Mouse (Mus musculus) adrenal gland, postnatal 10 days (tissue): ENCODE results near the gene Prkar2a. TPM values are rescaled to one million over a fixed set of nuclear protein-coding genes. Genes with fewer than 3 reads are reported as not detected.
A peak's percentile ranks its signal among the peaks of the same experiment; 100 is the strongest.
"Not testable (repeated sequence)": the region's sequence is repeated elsewhere in the genome, so short reads cannot be mapped to it uniquely, and the experiment has no call there.

Source experiments
- DNase-seq: peaks from one replicate; pipeline ENCODE4 v3.0.0; 2021; ENCODE audit warnings: mixed read lengths
- long read RNA-seq, 2 experiments: library from polyadenylated mRNA; stranded (forward); transcript quantifications; one replicate each; pipeline ENCODE4 v2.0.0; 2021
- total RNA-seq, 2 experiments: library from RNA; stranded (reverse); gene quantifications; 2 replicates each; pipeline ENCODE4 v1.2.3; 2021

Prkar2a gene
- 10 to 100 TPM; 31.3 to 45.1 TPM for total RNA-seq
- long read RNA-seq, experiment 1, full-length matches to known transcripts, result 17 of 28 reads
- long read RNA-seq, experiment 1, partial matches to known transcripts, result 1 of 28 reads
- long read RNA-seq, experiment 1, other reads (novel, unspliced or antisense), result 10 of 28 reads
- long read RNA-seq, experiment 2, full-length matches to known transcripts, result 21 of 29 reads
- long read RNA-seq, experiment 2, partial matches to known transcripts, result 0 of 29 reads
- long read RNA-seq, experiment 2, other reads (novel, unspliced or antisense), result 8 of 29 reads

DNA sequence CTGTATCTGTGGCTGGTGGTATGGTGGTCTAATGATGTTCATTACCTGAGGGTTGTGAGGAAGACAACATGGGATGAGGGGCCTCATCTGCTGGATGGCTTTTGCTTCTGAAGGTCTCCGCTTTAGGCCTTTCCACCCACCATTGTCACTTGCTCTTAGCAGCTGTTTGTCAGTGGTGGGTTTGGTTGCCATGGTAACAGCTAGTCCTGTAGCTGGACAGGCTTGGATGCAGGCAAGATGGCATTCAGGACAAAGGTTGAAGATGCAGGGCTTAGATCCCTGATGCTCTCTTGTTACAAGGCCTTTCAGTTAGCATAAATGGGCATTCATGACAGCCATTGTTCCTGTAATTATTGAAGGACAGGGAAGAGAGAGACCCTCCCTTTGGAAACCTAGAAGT lies at the start of gene Prkar2a:
Gene Prkar2a (plus strand): TSS at position 209 of the 400 bp plus-strand sequence.
- no peak for DNase-seq

DNA sequence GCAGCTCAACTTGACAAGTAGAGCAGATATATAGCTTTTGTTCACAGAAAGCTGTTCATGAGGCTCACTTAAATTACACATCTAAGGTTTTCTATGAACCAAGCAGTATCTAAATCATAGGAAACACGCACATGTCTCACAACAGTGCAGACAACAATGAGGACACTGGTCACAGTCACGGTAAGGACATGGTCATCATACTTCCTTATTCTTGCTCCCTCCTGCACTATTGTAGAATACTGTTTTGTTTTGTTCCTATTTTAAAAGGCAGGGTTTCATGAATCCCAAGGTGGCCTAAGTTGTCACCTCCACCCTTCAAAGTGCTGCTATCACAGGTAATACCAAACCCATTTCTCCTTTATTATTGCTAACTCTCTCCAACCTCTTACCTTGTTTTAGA lies 49.3 kb upstream of the Prkar2a start:
- DNase-seq, result no peak

DNA sequence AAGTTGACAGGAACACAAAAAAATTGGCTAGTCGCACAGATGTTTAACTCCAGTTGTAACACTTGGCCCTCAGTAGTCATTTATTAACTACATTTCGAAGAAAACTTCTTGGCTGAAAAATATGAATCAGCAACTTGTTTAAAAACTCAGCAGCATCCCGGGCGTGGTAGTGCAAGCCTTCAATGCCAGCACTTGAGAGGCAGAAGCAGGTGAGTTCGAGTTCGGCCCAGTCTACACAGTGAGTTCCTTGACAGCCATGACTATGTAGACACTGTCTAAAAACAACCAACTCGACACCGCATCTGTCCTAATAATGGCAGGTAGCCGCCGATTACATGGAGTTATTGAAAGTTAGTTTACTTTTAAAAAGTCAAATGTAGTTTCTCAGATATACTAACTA lies 40.9 kb upstream of the Prkar2a start:
- DNase-seq, result no peak

DNA sequence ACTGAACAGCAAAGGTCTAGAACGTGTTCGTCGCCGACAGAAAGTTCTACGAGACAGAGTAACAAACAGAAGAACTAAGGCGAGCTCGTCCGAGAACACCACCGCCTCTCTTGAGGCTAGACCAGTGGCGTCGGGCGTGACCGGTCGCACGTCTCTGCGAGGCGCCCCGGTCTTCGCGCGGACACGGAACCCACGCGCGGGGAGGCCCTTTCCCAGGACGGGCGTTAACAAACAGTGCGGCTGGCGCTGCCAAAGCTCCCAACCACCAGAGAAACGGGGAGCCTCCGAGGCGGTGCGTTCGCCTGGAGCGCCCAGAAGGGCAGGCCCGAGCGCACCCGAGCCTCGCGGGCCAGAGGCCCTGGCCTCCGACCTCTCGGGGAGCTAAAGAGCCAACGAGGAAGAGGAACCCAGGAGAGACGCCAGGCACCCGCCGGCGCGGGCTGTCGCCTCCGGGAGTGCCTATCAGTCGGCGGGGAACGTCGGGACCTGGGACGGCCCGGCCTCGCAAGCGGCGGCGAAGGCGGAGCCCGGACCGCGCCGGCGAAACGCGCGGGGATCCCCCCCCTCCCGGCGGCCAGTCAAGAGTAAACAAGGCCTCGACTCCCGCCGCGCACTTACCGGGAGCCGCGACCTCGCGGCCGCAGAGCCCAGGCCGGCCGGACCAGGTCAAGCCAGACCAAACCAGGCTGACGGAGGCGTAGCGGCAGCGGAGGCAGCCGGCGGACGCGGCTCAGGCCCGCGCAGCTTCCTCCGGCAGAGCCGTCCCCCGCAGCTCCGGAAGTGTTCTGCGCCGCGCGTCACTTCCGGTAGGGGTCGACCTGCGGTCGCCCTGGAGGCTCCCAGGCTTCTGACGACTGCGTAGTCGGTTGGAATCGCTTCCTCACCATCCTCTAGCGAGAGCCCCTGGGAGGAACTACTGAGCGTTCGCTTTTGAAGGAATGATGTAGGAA lies 40.2 kb upstream of the Prkar2a start, which contains the start of gene Arih2:
Gene Arih2 (minus strand): TSS at position 776 of the 950 bp plus-strand sequence.
- DNase-seq, result peak; percentile 95

DNA sequence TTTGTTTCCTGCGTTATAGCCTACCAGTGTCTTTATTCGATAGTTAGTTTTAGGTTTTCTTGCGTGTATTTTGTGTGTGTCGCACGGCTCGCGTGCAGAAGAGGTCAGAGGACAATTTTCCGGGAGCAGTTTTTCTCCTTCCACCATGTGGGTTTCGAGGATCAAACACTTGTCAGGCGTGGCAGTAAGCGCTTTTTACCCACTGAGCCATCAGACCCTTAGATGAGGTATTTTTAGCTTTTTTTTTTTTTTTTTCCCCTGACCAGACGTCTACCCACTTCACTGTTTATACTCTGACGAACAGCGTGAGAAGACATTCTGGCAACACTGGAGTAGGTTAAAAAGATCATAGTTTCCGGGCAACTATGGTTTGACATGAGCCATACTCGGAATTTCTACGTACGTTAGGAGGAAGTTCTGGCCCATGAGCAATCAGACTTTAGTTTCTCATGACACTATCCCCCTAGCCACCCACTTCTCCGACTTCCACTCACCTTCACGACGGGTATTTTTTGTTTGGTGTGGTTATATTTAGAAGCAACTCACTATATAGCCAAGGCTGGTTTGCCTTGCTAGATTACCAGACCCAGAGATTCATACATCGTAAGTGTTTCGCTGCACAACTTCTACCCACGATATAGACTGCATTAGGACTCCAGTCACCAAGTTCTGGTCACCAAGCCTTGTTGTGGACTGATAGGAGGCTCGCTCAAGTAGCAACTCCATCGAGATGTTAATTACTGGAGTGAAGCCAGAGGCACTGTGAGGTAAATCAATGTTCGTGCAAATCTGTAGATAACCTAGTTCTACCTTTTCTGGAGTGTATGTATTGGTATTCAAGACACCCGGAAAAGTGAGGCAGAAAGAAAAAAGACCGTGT lies 39.3 kb upstream of the Prkar2a start:
- DNase-seq, result no peak

DNA sequence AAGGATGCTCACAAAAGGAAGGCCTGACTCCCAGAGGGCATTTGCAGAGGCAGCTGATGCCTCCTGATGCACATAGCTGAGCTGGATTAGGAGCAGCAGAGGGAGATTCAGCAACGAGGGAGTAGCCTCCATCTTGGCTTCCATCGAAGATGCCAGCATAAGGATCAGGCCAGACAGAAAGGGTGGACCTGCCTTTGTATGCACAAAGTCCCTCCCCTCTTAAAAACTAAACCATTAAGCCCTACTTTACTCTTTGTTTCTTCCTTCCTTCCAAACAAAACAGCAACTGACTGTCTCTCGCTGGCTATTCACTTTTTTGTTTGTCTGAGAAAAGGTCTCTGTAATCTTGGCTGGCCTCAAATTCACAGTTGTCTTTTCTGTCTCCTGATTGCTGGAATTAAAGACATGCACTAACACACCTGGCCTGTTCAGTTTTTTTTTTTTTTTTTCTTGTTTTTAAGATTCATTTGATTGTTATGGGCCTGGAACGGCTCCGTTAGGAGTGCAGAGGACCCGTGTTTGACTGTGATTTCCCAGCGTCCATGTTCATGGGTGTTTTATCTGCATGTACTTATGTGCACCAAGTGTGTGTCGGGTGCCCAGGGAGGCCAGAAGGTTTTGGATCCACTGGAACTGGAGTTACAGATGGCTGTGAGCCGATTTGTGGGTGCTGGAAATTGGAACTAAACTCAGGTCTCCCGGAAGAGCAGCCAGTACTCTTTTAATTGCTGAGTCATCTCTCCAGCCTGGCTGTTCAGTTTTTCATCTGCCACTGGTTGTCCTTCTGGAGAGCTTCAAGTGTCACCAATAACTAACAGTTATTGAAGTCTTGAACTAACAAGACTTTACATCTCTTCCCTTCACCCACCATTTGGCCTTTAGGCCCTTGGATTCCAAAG lies 34.3 kb upstream of the Prkar2a start:
- DNase-seq, result no peak

DNA sequence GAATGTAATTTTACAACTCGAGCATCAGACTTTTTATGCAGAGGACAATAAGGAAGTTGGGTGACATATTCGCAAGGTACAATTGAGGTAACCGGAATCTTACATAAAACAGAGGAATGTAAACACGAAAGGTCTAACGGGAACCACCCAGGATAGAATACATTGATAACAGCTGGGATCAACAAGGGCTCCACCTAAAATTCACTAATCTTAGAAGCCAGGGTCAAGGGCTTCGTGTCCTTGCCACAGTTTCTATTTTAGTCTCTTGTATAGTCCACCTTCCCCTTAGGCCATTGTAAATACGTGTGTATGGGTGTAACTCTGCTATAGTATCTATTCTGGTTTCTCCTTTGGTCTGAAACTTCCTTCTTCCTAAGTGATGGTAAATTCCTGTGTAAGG lies 33.2 kb upstream of the Prkar2a start:
- DNase-seq, result not testable (repeated sequence)

DNA sequence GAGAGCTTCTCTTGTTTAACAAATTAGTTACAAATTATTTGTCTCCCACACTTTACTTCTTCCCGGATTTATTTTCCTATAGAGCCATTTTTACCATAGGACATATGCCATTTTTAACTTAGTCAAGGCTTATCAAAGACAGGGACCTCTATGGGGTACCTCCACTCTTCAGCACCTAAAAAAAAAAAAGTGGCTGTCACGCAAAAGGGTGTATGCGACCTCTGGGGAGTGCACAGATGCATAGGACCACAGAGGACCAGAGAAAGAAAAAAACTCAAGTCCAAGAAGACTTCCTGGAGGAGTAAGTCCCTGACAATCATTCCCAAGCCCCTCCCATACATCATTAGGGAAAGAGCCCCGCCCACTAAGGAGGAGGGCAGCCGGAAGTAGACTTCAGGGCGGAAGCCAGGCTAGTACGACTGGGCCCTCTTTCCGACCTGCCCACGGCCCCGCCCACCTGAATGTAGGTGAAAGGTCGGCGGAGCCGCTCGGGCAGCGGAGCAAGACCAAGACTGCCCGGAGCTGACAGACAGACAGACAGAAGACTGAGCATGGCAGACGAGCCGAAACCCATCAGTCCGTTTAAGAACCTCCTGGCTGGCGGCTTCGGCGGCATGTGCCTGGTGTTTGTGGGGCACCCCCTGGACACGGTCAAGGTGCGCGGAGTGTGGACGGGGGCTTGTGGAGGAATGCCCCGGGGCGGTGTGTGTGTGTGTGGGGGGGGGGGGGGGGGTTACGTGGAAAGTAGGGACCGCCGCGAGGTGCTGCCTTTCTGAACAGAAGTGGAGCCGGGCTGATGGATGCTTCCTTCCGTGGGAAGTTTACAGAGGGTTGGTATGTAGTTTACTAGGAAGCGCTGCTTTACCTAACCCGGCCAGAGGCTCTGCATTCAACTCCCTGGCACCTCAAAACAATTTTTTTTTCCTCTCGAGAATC lies 27.2 kb upstream of the Prkar2a start, which contains the start of gene Slc25a20:
Gene Slc25a20 (plus strand): TSS at position 412 of the 936 bp plus-strand sequence.
- peak; percentile 92 for DNase-seq

DNA sequence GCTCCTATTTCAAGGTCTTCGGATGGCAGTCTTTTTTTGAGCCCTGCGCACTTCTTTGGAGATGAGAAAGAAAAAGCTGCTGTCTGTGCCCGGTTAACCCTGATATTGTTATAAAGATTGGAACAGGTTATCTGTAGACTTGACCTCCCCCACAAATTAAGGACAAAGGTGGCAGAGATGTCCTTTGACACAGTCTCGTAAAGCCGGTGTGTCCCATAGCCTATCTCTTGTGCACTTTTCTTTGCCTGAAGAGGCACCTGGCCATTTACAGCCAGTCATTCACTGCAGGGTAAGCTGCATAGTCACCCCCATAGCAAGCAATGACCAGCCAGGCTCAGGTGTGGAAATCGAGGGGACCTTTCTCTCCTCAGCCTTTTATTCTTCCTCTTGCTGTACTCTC lies 26.5 kb upstream of the Prkar2a start:
- no peak for DNase-seq

DNA sequence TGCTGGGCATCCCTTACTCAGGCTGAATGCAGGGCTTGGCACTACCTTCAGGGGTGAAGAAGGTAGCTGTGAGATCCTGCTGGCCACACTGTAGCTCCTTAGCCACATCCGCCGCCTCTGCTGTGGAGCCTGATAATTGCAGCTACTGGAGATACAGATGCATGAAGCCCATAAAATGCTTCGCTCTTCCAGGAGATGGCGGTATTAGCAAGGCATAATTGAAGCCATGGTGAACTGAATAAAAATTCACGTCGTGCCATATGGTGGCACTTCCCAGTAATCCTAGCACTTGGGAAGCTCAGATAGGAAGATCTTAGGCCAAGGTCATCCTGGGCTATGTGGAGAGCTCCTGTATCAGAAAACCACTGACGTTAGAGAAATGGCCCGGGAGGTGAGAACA lies 19.2 kb upstream of the Prkar2a start:
- no peak for DNase-seq

DNA sequence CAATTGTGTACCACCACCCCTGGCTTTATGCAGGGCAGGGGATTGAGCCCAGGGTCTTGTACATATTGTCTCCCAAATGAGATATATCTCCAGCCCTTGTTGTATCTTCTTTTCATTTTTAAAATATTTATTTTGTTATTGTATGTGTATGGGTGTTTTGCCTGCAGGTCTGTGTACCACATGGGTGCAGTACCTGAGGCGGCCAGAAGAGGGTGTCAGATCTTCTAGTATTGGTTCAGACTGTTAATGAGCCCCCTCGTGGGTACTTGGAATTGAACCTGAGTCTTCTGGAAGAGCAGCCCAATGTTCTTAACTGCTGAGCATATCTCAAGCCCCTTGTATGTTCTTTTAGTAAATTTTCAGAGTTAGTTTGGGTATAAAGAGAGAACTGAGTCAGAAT lies 16.0 kb upstream of the Prkar2a start:
- peak; percentile 28 for DNase-seq

DNA sequence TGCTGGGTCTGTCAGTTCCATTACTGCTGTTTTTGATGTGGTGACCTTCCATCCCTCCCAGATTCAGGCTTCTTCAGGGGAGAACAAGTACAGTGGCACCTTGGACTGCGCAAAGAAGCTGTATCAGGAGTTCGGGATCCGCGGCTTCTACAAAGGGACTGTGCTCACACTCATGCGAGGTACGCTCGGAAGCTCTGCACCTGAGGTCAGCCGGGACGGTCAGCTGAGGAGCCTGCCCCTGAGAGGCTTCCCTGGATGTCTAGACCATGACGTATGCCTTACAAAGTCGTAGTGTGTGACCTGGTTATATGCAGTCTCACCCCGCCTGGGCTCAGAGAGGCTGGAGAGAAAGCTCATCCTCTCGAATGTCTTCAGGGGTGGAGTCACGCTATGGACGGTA lies 9.1 kb upstream of the Prkar2a start:
- DNase-seq, result no peak

DNA sequence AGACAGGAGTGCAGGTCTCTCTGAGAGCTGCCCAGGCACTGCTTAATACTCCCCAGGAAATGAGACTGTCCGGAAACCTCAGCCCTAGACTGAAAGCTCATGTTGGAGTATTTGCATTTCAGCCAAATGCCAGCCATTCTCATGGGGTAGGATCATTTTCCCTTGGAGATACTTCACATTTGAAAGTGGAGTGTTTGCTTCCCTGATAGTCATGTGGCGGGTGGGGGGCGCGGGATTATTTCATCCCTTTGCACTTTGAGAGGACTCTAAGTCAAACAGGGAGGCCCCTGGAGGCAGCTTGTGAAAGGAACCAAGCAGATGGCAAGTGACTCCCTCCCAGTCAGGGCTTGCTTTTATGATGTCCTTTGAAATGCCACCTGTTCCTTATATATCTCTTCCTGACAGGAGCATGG lies 2.6 kb upstream of the Prkar2a start:
- no peak for DNase-seq

DNA sequence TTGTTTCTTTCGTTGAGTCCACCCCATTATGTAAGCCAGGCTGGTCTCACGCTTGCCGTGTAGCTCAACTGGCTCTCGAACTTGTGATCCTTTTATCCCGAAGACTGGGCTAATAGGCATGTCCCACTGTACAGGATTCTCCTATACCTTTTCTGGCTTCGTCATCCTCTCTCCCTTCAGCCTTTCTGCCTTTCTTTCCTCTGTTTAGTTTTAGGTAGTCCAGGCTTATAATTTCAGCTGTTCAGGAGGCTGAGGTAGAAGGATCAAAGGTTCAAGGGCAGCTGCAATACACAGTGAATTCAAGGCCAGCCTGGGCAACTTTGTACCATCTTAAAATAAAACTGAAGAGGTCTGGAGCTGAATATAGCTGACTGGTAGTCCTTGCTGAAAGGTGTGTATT lies 1.9 kb upstream of the Prkar2a start:
- no peak for DNase-seq

DNA sequence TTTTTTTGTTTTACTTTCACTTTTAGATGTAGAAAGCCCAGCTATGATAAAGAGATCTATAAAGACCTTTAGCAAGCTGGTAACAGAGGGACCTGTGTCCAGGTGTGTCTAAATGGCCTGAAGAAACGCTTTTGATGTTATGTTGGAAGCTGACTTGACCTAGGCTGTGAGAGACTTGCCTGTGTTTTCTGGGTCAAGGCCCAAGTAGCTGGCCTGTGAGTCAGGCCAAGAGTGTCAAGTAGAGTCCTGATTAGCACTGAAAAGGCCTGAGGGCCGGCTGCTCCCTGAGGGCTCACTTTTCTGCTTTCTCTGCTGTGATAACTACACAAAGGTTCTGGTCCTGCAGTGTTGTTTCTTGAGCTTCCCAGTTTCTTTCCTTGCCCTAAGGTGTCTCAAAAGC lies 1.4 kb upstream of the Prkar2a start:
- peak; percentile 44 for DNase-seq

DNA sequence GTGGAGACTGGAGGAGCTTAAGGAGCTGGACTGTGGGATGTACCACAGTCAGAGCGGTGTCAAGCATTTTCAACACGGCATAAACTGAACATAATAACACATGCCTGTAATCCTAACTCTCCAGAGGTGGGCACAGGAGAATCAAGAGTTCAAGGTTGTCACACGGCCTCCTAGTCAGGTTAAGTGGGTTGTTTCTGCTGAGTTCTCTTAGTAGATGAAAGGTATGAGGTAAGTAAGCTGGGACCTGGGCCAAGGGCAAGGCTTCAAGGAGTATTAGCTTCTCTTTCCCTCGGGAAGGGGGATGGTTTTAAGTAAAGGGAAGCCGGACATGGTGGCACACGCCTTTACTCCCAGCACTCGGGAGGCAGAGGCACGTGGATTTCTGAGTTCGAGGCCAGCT lies 663 bp upstream of the Prkar2a start:
- peak; percentile 56 for DNase-seq

DNA sequence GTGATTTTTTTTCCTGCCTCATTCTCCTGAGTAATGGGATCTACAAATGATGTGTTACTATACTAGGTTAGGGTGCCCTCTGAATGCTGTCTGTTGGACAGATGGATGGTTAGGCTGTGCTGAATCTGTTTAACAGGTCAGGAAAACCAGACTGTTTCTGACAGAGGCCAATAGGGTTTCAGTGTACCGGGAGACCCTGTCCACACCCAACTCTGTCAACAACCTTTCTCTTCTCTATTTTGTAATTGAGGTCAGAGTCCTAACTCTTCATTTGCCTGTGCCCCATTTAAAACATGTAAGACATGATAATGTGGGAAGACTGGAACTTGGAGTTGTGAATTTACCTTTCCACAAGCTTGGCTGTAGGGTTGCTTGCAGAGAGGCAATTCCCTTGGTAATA lies 879 bp downstream of the Prkar2a start:
- DNase-seq, result no peak

DNA sequence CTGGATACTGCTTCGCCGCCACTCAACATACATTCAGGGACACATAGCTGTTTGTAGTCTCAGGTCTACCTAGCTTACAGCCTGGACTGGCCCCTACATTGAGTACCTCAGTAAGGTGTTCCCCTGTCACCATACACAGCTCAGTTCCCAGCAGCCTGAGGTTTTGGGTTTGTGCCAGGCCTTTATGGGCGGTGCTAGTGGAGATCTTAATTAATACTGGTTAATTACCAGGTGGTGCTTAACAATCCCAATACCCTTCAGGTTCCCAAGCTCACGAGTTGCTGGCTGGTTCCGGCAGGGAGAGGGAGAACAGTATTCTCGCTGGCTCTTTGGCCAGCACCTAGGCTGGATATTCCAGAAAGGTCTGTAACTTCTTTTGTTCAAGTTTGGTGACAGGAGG lies 1.8 kb downstream of the Prkar2a start:
- no peak for DNase-seq

DNA sequence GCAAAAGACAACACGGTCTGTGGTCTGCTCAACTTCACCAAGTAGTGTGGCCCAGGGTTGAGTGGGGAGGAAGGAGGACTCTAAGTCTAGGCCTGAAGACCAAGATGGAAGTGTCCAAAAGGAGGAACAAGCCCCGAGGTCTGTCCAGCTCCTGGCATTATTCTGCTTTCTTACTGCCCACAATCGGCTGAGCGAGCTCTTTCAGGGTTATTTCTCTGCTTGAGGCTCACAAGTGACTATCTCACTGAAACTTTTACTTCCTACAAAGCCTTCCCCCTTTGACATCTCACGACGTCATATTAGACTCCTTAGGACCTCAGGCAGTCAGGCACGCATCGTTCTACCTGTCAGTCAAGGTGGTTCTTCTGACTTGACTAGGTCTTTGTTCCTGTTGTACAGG lies 2.3 kb downstream of the Prkar2a start:
- peak; percentile 26 for DNase-seq

DNA sequence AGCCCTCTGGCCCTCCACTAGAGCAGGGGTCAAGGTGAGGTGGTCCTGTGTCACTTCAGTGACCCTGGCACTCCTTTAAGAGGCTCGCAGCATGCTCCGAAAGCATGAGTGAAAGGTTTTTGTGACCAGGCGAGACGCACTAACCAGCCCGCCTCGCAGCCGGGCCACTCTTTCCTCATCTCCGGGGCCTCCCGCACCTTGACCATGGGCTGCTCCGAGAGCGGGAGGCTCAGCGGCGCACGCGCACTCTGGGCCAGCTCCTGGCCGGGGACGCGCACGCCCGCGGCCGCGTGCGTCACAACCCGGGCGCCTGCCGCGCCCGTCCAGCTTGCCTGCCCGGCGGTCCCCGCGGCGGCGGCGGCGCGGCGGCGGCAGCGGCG lies 2.7 kb downstream of the Prkar2a start:
- peak; percentile 94 for DNase-seq
